Mouse (Mus musculus): Measurements from ENCODE around the gene Tasp1. TPM values are rescaled to one million over a fixed set of nuclear protein-coding genes. Genes with fewer than 3 reads are reported as not detected.

Tasp1 gene
- total and polyA plus RNA-seq, 2 experiments = 2.1 to 13.3 TPM

- Histone ChIP-seq H3K36me3 (ENCODE audit: control insufficient read depth, insufficient read depth, low read length) (no peaks in the 10 kb centered on the region), H3K4me1 (ENCODE audit: control insufficient read depth, insufficient read depth, low read length) (no peaks in the 10 kb centered on the region), H3K27me3 (ENCODE audit: control insufficient read depth, insufficient read depth, low read length) (no peaks in the 10 kb centered on the region), H3K9ac (ENCODE audit: low read depth, low read length) (no peak overlapping the region), H3K27ac (replicated peaks; ENCODE audit: insufficient read depth, low read depth, low read length) (no peak overlapping the region), H3K79me2 (ENCODE audit: control insufficient read depth, insufficient read depth, low read length) (no peaks in the 10 kb centered on the region), H3K4me3 (ENCODE audit: insufficient read depth, low read depth, low read length) (no peak overlapping the region)
- 84% methylated on average over 3 of the region's 3 CpGs for WGBS
- DNase-seq (ENCODE audit: extremely low read depth, low read depth, low spot score) = no peak
- no peak for TF ChIP-seq CTCF (IDR thresholded peaks at IDR 0.05; ENCODE audit: low read depth, low read length)
- no peak for TF ChIP-seq POLR2A (IDR thresholded peaks at IDR 0.05; ENCODE audit: extremely low read depth, insufficient read depth, low read length)
Observed at GRCm38 (mm10) chr2:139817275-139817674, 249.3 kb downstream of the Tasp1 start.

GRCm38 (mm10) chr2:139807887-139808286 lies 258.7 kb downstream of the Tasp1 start:
- H3K4me1 ChIP-seq (ENCODE audit: control insufficient read depth, insufficient read depth, low read length) = no peaks in the 10 kb centered on the region
- TF ChIP-seq CTCF (IDR thresholded peaks at IDR 0.05; ENCODE audit: low read depth, low read length) (no peak), POLR2A (IDR thresholded peaks at IDR 0.05; ENCODE audit: extremely low read depth, insufficient read depth, low read length) (no peak)
- H3K9ac ChIP-seq (ENCODE audit: low read depth, low read length) = no peak overlapping the region
- 90% methylated on average over 6 of the region's 6 CpGs for WGBS
- DNase-seq (ENCODE audit: extremely low read depth, low read depth, low spot score) = no peak
- H3K27me3 ChIP-seq (ENCODE audit: control insufficient read depth, insufficient read depth, low read length) = no peaks in the 10 kb centered on the region
- no peak overlapping the region for H3K27ac ChIP-seq (replicated peaks; ENCODE audit: insufficient read depth, low read depth, low read length)
- H3K4me3 ChIP-seq (ENCODE audit: insufficient read depth, low read depth, low read length) = no peak overlapping the region
- no peaks in the 10 kb centered on the region for H3K79me2 ChIP-seq (ENCODE audit: control insufficient read depth, insufficient read depth, low read length)
- no peaks in the 10 kb centered on the region for H3K36me3 ChIP-seq (ENCODE audit: control insufficient read depth, insufficient read depth, low read length)

DNA sequence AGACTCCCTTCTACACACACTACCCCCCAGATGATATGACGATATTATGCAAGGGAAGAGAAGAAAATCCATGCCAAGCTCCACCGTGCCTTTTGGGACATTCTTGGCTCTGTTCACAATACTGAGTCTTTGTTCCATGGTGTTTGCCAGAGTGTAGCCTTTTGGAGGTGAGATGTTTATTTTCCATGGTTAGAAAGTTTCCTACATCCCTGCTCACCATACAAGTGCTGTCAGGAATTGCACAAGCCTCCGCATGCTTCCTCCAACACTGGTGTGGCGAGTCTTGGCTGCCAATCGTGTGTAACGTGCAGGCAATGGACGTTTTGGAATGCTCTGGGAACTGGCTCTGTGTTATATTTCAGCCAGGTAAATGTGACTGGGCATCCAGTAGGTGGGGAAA lies 262.6 kb downstream of the Tasp1 start:
- H3K36me3 ChIP-seq (ENCODE audit: control insufficient read depth, insufficient read depth, low read length) = no peaks in the 10 kb centered on the region
- TF ChIP-seq CTCF (IDR thresholded peaks at IDR 0.05; ENCODE audit: low read depth, low read length) (no peak), POLR2A (IDR thresholded peaks at IDR 0.05; ENCODE audit: extremely low read depth, insufficient read depth, low read length) (no peak)
- no peaks in the 10 kb centered on the region for H3K27me3 ChIP-seq (ENCODE audit: control insufficient read depth, insufficient read depth, low read length)
- no peak for DNase-seq (ENCODE audit: extremely low read depth, low read depth, low spot score)
- H3K4me3 ChIP-seq (ENCODE audit: insufficient read depth, low read depth, low read length) = no peak overlapping the region
- 79% methylated on average over 7 of the region's 7 CpGs for WGBS
- no peak overlapping the region for H3K9ac ChIP-seq (ENCODE audit: low read depth, low read length)
- no peaks in the 10 kb centered on the region for H3K4me1 ChIP-seq (ENCODE audit: control insufficient read depth, insufficient read depth, low read length)
- H3K79me2 ChIP-seq (ENCODE audit: control insufficient read depth, insufficient read depth, low read length) = no peaks in the 10 kb centered on the region
- H3K27ac ChIP-seq (replicated peaks; ENCODE audit: insufficient read depth, low read depth, low read length) = no peak overlapping the region

- Histone ChIP-seq H3K79me2 (ENCODE audit: control insufficient read depth, insufficient read depth, low read length) (no peaks in the 10 kb centered on the region), H3K4me3 (ENCODE audit: insufficient read depth, low read depth, low read length) (no peak overlapping the region), H3K36me3 (ENCODE audit: control insufficient read depth, insufficient read depth, low read length) (no peaks in the 10 kb centered on the region), H3K4me1 (ENCODE audit: control insufficient read depth, insufficient read depth, low read length) (no peaks in the 10 kb centered on the region), H3K9ac (ENCODE audit: low read depth, low read length) (no peak overlapping the region), H3K27me3 (ENCODE audit: control insufficient read depth, insufficient read depth, low read length) (no peaks in the 10 kb centered on the region), H3K27ac (replicated peaks; ENCODE audit: insufficient read depth, low read depth, low read length) (no peak overlapping the region)
- TF ChIP-seq POLR2A (IDR thresholded peaks at IDR 0.05; ENCODE audit: extremely low read depth, insufficient read depth, low read length) (no peak), CTCF (IDR thresholded peaks at IDR 0.05; ENCODE audit: low read depth, low read length) (no peak)
- WGBS = 77% methylated on average over 9 of the region's 9 CpGs
- DNase-seq (ENCODE audit: extremely low read depth, low read depth, low spot score) = no peak
Observed at GRCm38 (mm10) chr2:139792345-139793120, 274.1 kb downstream of the Tasp1 start.

DNA sequence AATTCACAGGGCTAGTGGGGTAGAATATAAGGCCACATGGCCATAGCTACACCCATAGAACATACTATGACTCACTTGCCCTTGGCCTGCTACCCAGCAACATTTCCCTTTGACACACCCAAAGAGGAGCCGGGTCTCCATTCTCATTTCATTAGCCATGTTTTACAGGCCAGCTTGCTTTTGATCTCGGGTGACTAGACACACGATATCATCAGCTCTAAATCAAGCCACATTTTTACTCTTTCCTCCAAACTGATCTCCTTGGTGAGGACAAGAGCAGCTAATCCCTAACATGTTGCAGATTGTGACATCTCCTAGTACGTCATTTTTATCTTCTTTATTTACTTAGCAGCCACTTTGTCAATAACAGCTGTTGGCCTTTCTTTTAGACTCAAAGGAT lies 277.9 kb downstream of the Tasp1 start:
- H3K4me1 ChIP-seq (ENCODE audit: control insufficient read depth, insufficient read depth, low read length) = no peaks in the 10 kb centered on the region
- no peak overlapping the region for H3K9ac ChIP-seq (ENCODE audit: low read depth, low read length)
- H3K79me2 ChIP-seq (ENCODE audit: control insufficient read depth, insufficient read depth, low read length) = no peaks in the 10 kb centered on the region
- WGBS = 43% methylated on average over 4 of the region's 4 CpGs
- H3K36me3 ChIP-seq (ENCODE audit: control insufficient read depth, insufficient read depth, low read length) = no peaks in the 10 kb centered on the region
- no peak overlapping the region for H3K4me3 ChIP-seq (ENCODE audit: insufficient read depth, low read depth, low read length)
- no peak overlapping the region for H3K27ac ChIP-seq (replicated peaks; ENCODE audit: insufficient read depth, low read depth, low read length)
- H3K27me3 ChIP-seq (ENCODE audit: control insufficient read depth, insufficient read depth, low read length) = no peaks in the 10 kb centered on the region
- peak; percentile 53 for DNase-seq (ENCODE audit: extremely low read depth, low read depth, low spot score)
- TF ChIP-seq CTCF (IDR thresholded peaks at IDR 0.05; ENCODE audit: low read depth, low read length) (no peak), POLR2A (IDR thresholded peaks at IDR 0.05; ENCODE audit: extremely low read depth, insufficient read depth, low read length) (no peak)

- no peak for DNase-seq (ENCODE audit: extremely low read depth, low read depth, low spot score)
- Histone ChIP-seq H3K79me2 (ENCODE audit: control insufficient read depth, insufficient read depth, low read length) (no peaks in the 10 kb centered on the region), H3K27ac (replicated peaks; ENCODE audit: insufficient read depth, low read depth, low read length) (no peak overlapping the region), H3K36me3 (ENCODE audit: control insufficient read depth, insufficient read depth, low read length) (no peaks in the 10 kb centered on the region), H3K9ac (ENCODE audit: low read depth, low read length) (no peak overlapping the region), H3K27me3 (ENCODE audit: control insufficient read depth, insufficient read depth, low read length) (no peaks in the 10 kb centered on the region), H3K4me1 (ENCODE audit: control insufficient read depth, insufficient read depth, low read length) (no peaks in the 10 kb centered on the region), H3K4me3 (ENCODE audit: insufficient read depth, low read depth, low read length) (no peak overlapping the region)
- TF ChIP-seq POLR2A (IDR thresholded peaks at IDR 0.05; ENCODE audit: extremely low read depth, insufficient read depth, low read length) (no peak), CTCF (IDR thresholded peaks at IDR 0.05; ENCODE audit: low read depth, low read length) (no peak)
- 62% methylated on average over 2 of the region's 2 CpGs for WGBS
Observed at GRCm38 (mm10) chr2:139784946-139785345, 281.7 kb downstream of the Tasp1 start.

Data from liver, adult 2 months (tissue).